Mouse (Mus musculus): ENCODE data around the gene Gm42421. TPM values are rescaled to one million over a fixed set of nuclear protein-coding genes. Genes with fewer than 3 reads are reported as not detected.

The Gm42421 gene
- polyA plus RNA-seq, 1 experiment from 2014 or later: 1.9 TPM

GRCm38 (mm10) chr5:143948361-143948760, 20.4 kb downstream of the Gm42421 start:
- 90% methylated on average over 12 of the region's 12 CpGs for WGBS
- Histone ChIP-seq H3K9me3 (no peaks in the 10 kb centered on the region), H3K27ac (no peak overlapping the region), H3K4me1 (no peaks in the 10 kb centered on the region), H3K4me3 (replicated peaks) (no peak overlapping the region), H3K9ac (no peak overlapping the region), H3K36me3 (replicated peaks) (no peaks in the 10 kb centered on the region), H3K4me2 (no peak overlapping the region), H3K27me3 (no peaks in the 10 kb centered on the region)
- ATAC-seq (ENCODE audit: low FRiP score): no peak

- Histone ChIP-seq H3K27me3 (no peaks in the 10 kb centered on the region), H3K4me1 (no peaks in the 10 kb centered on the region), H3K27ac (no peak overlapping the region), H3K4me3 (replicated peaks) (no peak overlapping the region), H3K36me3 (replicated peaks) (no peaks in the 10 kb centered on the region), H3K9ac (no peak overlapping the region), H3K4me2 (no peak overlapping the region), H3K9me3 (no peaks in the 10 kb centered on the region)
- no peak for ATAC-seq (ENCODE audit: low FRiP score)
- 45% methylated on average over 5 of the region's 5 CpGs for WGBS
Measured at GRCm38 (mm10) chr5:143950016-143950415, 22.0 kb downstream of the Gm42421 start.

- Histone ChIP-seq H3K4me3 (replicated peaks) (no peak overlapping the region), H3K4me2 (no peak overlapping the region), H3K4me1 (no peaks in the 10 kb centered on the region), H3K27ac (no peak overlapping the region), H3K36me3 (replicated peaks) (no peaks in the 10 kb centered on the region), H3K9ac (no peak overlapping the region), H3K27me3 (no peaks in the 10 kb centered on the region), H3K9me3 (0 out of 2 replicates have a peak, but pooled peaks cover 2% of the 10 kb centered on the region)
- 87% methylated on average over 6 of the region's 6 CpGs for WGBS
- no peak for ATAC-seq (ENCODE audit: low FRiP score)
Measured at GRCm38 (mm10) chr5:143957101-143957500, 29.1 kb downstream of the Gm42421 start.

- no peaks in the 10 kb centered on the region for H3K36me3 ChIP-seq (replicated peaks)
- WGBS: 92% methylated on average over 11 of the region's 11 CpGs
- no peak overlapping the region for H3K4me2 ChIP-seq
- no peaks in the 10 kb centered on the region for H3K27me3 ChIP-seq
- H3K4me1 ChIP-seq: no peaks in the 10 kb centered on the region
- no peak overlapping the region for H3K27ac ChIP-seq
- H3K4me3 ChIP-seq (replicated peaks): no peak overlapping the region
- no peak for ATAC-seq (ENCODE audit: low FRiP score)
- H3K9ac ChIP-seq: no peak overlapping the region
- 0 out of 2 replicates have a peak, but pooled peaks cover 2% of the 10 kb centered on the region for H3K9me3 ChIP-seq
Measured at GRCm38 (mm10) chr5:143959551-143959950, 31.6 kb downstream of the Gm42421 start.

- Histone ChIP-seq H3K4me2 (no peak overlapping the region), H3K4me3 (replicated peaks) (no peak overlapping the region), H3K27me3 (no peaks in the 10 kb centered on the region), H3K9ac (no peak overlapping the region), H3K27ac (no peak overlapping the region), H3K9me3 (0 out of 2 replicates have a peak, but pooled peaks cover 2% of the 10 kb centered on the region), H3K4me1 (no peaks in the 10 kb centered on the region), H3K36me3 (replicated peaks) (no peaks in the 10 kb centered on the region)
- WGBS: 93% methylated on average over 8 of the region's 8 CpGs
- ATAC-seq (ENCODE audit: low FRiP score): no peak
Measured at GRCm38 (mm10) chr5:143961176-143961575, 33.2 kb downstream of the Gm42421 start.

- no peaks in the 10 kb centered on the region for H3K9me3 ChIP-seq
- no peak overlapping the region for H3K27ac ChIP-seq
- H3K4me1 ChIP-seq: no peaks in the 10 kb centered on the region
- no peaks in the 10 kb centered on the region for H3K36me3 ChIP-seq (replicated peaks)
- 90% methylated on average over 12 of the region's 12 CpGs for WGBS
- no peak overlapping the region for H3K4me2 ChIP-seq
- no peak overlapping the region for H3K4me3 ChIP-seq (replicated peaks)
- no peaks in the 10 kb centered on the region for H3K27me3 ChIP-seq
- no peak for ATAC-seq (ENCODE audit: low FRiP score)
- H3K9ac ChIP-seq: no peak overlapping the region
Measured at GRCm38 (mm10) chr5:143965586-143966345, 37.8 kb downstream of the Gm42421 start.

- Histone ChIP-seq H3K4me2 (no peak overlapping the region), H3K36me3 (replicated peaks) (no peaks in the 10 kb centered on the region), H3K9me3 (no peaks in the 10 kb centered on the region), H3K9ac (no peak overlapping the region), H3K4me1 (no peaks in the 10 kb centered on the region), H3K27me3 (no peaks in the 10 kb centered on the region), H3K4me3 (replicated peaks) (no peak overlapping the region), H3K27ac (no peak overlapping the region)
- ATAC-seq (ENCODE audit: low FRiP score): no peak
- 90% methylated on average over 12 of the region's 12 CpGs for WGBS
Measured at GRCm38 (mm10) chr5:143966671-143967070, 38.7 kb downstream of the Gm42421 start.

- no peak overlapping the region for H3K4me2 ChIP-seq
- WGBS: 82% methylated on average over 3 of the region's 3 CpGs
- no peak overlapping the region for H3K4me3 ChIP-seq (replicated peaks)
- H3K4me1 ChIP-seq: no peaks in the 10 kb centered on the region
- no peak for ATAC-seq (ENCODE audit: low FRiP score)
- no peaks in the 10 kb centered on the region for H3K36me3 ChIP-seq (replicated peaks)
- no peaks in the 10 kb centered on the region for H3K27me3 ChIP-seq
- no peaks in the 10 kb centered on the region for H3K9me3 ChIP-seq
- H3K9ac ChIP-seq: no peak overlapping the region
- H3K27ac ChIP-seq: no peak overlapping the region
Measured at GRCm38 (mm10) chr5:143972628-143973027, 44.7 kb downstream of the Gm42421 start.

GRCm38 (mm10) chr5:143974931-143975630, 47.1 kb downstream of the Gm42421 start:
- no peak overlapping the region for H3K4me3 ChIP-seq (replicated peaks)
- H3K9ac ChIP-seq: no peak overlapping the region
- peak; percentile 51; the same call in 1 of the 2 replicates for ATAC-seq (ENCODE audit: low FRiP score)
- no peak overlapping the region for H3K4me2 ChIP-seq
- H3K9me3 ChIP-seq: no peaks in the 10 kb centered on the region
- no peaks in the 10 kb centered on the region for H3K4me1 ChIP-seq
- no peak overlapping the region for H3K27ac ChIP-seq
- WGBS: 50% methylated on average over 4 of the region's 4 CpGs
- no peaks in the 10 kb centered on the region for H3K27me3 ChIP-seq
- H3K36me3 ChIP-seq (replicated peaks): no peaks in the 10 kb centered on the region

- Histone ChIP-seq H3K4me3 (replicated peaks) (no peak overlapping the region), H3K4me2 (no peak overlapping the region), H3K9me3 (no peaks in the 10 kb centered on the region), H3K36me3 (replicated peaks) (no peaks in the 10 kb centered on the region), H3K4me1 (no peaks in the 10 kb centered on the region), H3K27ac (no peak overlapping the region), H3K9ac (no peak overlapping the region), H3K27me3 (no peaks in the 10 kb centered on the region)
- ATAC-seq (ENCODE audit: low FRiP score): no peak; the same call in 1 of the 2 replicates
- 62% methylated on average over 2 of the region's 2 CpGs for WGBS
Measured at GRCm38 (mm10) chr5:143975631-143975933, 47.6 kb downstream of the Gm42421 start.

GRCm38 (mm10) chr5:143976232-143976631, 48.3 kb downstream of the Gm42421 start:
- Histone ChIP-seq H3K9me3 (no peaks in the 10 kb centered on the region), H3K4me3 (replicated peaks) (no peak overlapping the region), H3K36me3 (replicated peaks) (no peaks in the 10 kb centered on the region), H3K4me2 (no peak overlapping the region), H3K9ac (0 out of 2 replicates have a peak overlapping the region, but pooled peaks have one; percentile 12), H3K4me1 (peaks cover 6% of the 10 kb centered on the region), H3K27me3 (no peaks in the 10 kb centered on the region), H3K27ac (no peak overlapping the region)
- no peak for ATAC-seq (ENCODE audit: low FRiP score)
- WGBS: 91% methylated on average over 11 of the region's 11 CpGs

GRCm38 (mm10) chr5:143976726-143977431, 48.9 kb downstream of the Gm42421 start:
- Histone ChIP-seq H3K36me3 (replicated peaks) (no peaks in the 10 kb centered on the region), H3K27me3 (no peaks in the 10 kb centered on the region), H3K27ac (no peak overlapping the region), H3K9ac (no peak overlapping the region), H3K4me1 (peaks cover 7% of the 10 kb centered on the region), H3K4me3 (replicated peaks) (no peak overlapping the region), H3K4me2 (no peak overlapping the region), H3K9me3 (no peaks in the 10 kb centered on the region)
- no peak for ATAC-seq (ENCODE audit: low FRiP score)
- WGBS: 86% methylated on average over 16 of the region's 16 CpGs
